Mouse (Mus musculus) forebrain, embryonic 14.5 days (tissue): ENCODE results near the gene Negr1. TPM values are rescaled to one million over a fixed set of nuclear protein-coding genes. Genes with fewer than 3 reads are reported as not detected.

Experiments used
- ATAC-seq: fragments of 200-750 bp; cut with Nextera tagmentation; 2 replicates; pipeline ENCODE4 v1.8.0; 2017; ENCODE audit warnings: mild to moderate bottlenecking, moderate library complexity
- DNase-seq: peaks from one replicate; pipeline ENCODE4 v3.0.0-alpha.2; 2015; ENCODE audit warnings: low spot score
- H3K27ac ChIP-seq: fragments of 300-500 bp; sonication (generic); 2 replicates; pipeline ENCODE4 v1.5.1; 2014; ENCODE audit warnings: low read depth, mild to moderate bottlenecking, control low read depth, low read length, moderate library complexity
- H3K27me3 ChIP-seq: fragments of 300-500 bp; sonication (generic); replicated peaks from 2 replicates; pipeline ENCODE4 v1.6.1; 2014; ENCODE audit warnings: low read length, control low read depth, mixed read lengths; ENCODE audit not compliant: control insufficient read depth, insufficient read depth
- H3K36me3 ChIP-seq: fragments of 300-500 bp; sonication (generic); 2 replicates; pipeline ENCODE4 v1.6.1; 2014; ENCODE audit warnings: low read length, control low read depth; ENCODE audit not compliant: control insufficient read depth, insufficient read depth
- H3K4me1 ChIP-seq: fragments of 300-500 bp; sonication (generic); 2 replicates; pipeline ENCODE4 v1.6.1; 2014; ENCODE audit warnings: antibody characterized with exemption, low read length, control low read depth; ENCODE audit not compliant: control insufficient read depth, insufficient read depth
- H3K4me2 ChIP-seq: fragments of 300-500 bp; sonication (generic); 2 replicates; pipeline ENCODE4 v1.6.1; 2014; ENCODE audit warnings: mild to moderate bottlenecking, control low read depth, low read length
- H3K4me3 ChIP-seq: fragments of 300-500 bp; sonication (generic); 2 replicates; pipeline ENCODE4 v1.5.1; 2014; ENCODE audit warnings: low read depth, low read length, control low read depth
- H3K9ac ChIP-seq: fragments of 300-500 bp; sonication (generic); 2 replicates; pipeline ENCODE4 v1.6.1; 2014; ENCODE audit warnings: mild to moderate bottlenecking, low read length, control low read depth, moderate library complexity
- H3K9me3 ChIP-seq: fragments of 300-500 bp; sonication (generic); replicated peaks from 2 replicates; pipeline ENCODE4 v1.6.1; 2016; ENCODE audit warnings: low read length, control low read depth, mixed read lengths; ENCODE audit not compliant: control insufficient read depth
- WGBS: fragments of 180-500 bp; shearing (Covaris S2); extraction: QIAGEN DNeasy Blood & Tissue Kit; methylation state at CpG from one replicate; pipeline ENCODE4 v1.1.7; 2014; 5-methylcytosine and 5-hydroxymethylcytosine counted together
- polyA plus RNA-seq: library from polyadenylated mRNA; unstranded; fragments of >200 nt; fragmentation: Nextera tagmentation; extraction: Ambion mirVana; gene quantifications from 2 replicates; pipeline ENCODE4 v1.2.1, GENCODE M21; 2014

Negr1 gene
- polyA plus RNA-seq, 1 experiment from 2014 or later: 28.3 TPM

DNA sequence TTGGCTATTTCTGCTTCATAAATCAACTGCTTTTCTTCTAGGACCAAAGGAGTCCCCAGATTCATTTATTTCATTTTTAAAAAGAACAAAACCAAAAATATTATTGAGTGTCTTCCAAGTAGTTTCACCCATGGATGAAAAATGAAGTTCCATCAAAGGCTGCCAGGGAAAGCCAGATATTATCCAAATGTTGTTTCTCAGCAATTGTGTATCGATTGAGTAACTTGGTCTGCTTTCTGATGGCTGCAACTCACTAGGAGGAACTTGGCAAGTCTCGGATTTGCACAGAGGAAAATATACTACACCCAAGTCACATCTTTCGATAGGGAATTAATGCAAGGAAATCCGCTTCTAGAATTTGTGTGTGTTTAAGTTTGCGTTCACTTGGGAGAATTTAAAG, 363.5 kb downstream of the Negr1 start:
- WGBS: 93% methylated on average over 5 of the region's 5 CpGs
- ATAC-seq (no peak), DNase-seq (no peak)
- Histone ChIP-seq H3K9me3 (no peaks in the 10 kb centered on the region), H3K27me3 (no peaks in the 10 kb centered on the region), H3K36me3 (no peaks in the 10 kb centered on the region), H3K4me1 (no peaks in the 10 kb centered on the region), H3K4me2 (no peak overlapping the region), H3K4me3 (no peak overlapping the region), H3K9ac (no peak overlapping the region), H3K27ac (no peak overlapping the region)

DNA sequence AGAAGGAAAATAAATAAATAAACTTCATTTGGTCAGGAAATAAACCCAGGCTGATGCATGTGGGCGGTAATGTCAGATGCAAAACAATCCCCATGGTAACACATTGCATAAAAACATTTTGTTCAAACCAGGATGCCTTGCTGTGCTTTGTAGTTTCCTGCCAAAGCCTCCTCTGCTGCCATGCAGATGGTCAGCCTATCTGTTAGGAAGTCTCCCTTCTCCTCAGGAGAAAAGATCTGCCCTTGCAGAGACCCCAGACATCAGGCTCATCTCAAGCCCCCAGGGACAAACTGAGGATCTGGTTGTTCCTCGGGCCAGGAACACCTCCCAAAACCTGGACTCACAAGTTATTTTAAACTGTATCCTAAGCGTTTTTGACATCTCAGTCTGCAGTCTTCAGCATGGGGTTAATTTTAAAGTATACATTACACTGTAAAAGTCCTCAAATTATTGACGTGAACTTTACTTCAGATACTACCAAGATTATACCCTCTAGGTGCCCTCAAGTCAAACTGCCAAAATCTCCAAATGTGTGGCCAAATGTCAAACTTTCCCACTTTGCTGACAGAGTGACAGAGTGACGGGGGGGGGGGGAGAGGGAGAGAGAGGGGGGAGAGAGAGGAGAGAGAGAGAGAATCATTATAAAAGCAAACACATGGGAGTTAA, 366.9 kb downstream of the Negr1 start:
- no peak for DNase-seq
- no peak for ATAC-seq
- Histone ChIP-seq H3K4me1 (no peaks in the 10 kb centered on the region), H3K9ac (no peak overlapping the region), H3K4me2 (no peak overlapping the region), H3K27ac (no peak overlapping the region), H3K4me3 (no peak overlapping the region), H3K27me3 (no peaks in the 10 kb centered on the region), H3K9me3 (no peaks in the 10 kb centered on the region), H3K36me3 (no peaks in the 10 kb centered on the region)
- WGBS: 77% methylated on average over 5 of the region's 5 CpGs

DNA sequence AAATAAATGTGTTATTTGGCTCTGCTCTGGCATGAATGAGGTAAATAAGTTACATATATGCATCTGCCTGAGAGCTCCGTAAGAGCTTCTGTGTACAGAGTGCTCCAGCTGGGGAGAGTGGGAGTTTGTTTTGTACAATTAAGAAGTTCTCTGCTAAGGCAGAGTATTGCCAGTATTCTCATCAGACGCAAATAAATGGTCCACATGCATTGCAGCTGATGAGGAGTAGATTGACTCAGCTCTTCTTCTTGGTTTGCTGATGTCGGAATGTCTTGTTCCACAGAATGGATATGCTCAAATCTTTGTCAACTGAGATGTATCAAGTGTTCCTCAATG, 367.4 kb downstream of the Negr1 start:
- H3K36me3 ChIP-seq: no peaks in the 10 kb centered on the region
- ATAC-seq (no peak), DNase-seq (no peak)
- H3K27me3 ChIP-seq: no peaks in the 10 kb centered on the region
- no peak overlapping the region for H3K9ac ChIP-seq
- 83% methylated on average over 3 of the region's 3 CpGs for WGBS
- H3K4me1 ChIP-seq: no peaks in the 10 kb centered on the region
- H3K4me3 ChIP-seq: no peak overlapping the region
- no peaks in the 10 kb centered on the region for H3K9me3 ChIP-seq
- H3K27ac ChIP-seq: no peak overlapping the region
- H3K4me2 ChIP-seq: no peak overlapping the region

DNA sequence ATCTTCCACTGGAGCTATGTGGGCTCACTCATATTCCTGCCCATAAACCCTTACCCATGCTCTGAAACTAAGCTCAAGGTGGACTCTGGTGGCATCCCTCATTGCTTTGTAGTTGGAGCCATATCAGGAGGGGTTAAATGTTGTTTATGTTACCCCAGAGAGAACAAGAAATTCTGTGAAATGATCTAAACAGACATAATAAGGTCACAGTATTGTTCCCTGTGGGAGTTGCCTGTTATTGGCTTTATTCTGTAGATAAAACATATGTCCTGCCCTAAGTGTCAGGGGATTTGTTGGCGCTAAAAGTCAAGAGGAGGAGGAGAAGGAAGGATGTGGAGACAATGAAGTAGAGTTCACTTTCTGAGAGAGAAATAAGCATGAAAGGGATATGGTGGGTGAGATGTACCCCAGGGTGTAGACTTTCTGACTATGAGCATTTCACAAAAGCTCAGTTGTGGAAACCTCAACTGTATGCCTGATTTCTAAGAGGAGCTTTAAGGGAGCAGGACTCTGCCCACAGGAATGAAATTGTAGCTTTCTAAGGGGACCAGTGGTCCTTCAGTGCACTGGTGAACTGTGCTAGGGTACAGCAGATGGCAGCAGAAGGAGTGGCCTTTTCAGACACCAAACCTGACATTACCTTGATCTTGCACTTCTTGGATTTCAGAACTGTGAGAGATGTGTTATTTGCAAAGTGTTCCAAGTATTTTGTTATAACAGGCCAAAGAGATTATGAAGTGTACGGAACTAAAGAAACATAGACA, 368.3 kb downstream of the Negr1 start:
- no peak for ATAC-seq
- Histone ChIP-seq H3K4me3 (no peak overlapping the region), H3K27ac (no peak overlapping the region), H3K9me3 (no peaks in the 10 kb centered on the region), H3K36me3 (no peaks in the 10 kb centered on the region), H3K27me3 (no peaks in the 10 kb centered on the region), H3K4me1 (no peaks in the 10 kb centered on the region), H3K9ac (no peak overlapping the region), H3K4me2 (no peak overlapping the region)
- WGBS: 88% methylated on average over 2 of the region's 2 CpGs
- no peak for DNase-seq

- H3K27ac ChIP-seq: no peak overlapping the region
- H3K27me3 ChIP-seq: no peaks in the 10 kb centered on the region
- WGBS: 69% methylated on average over 2 of the region's 2 CpGs
- H3K4me1 ChIP-seq: no peaks in the 10 kb centered on the region
- ATAC-seq (no peak), DNase-seq (no peak)
- H3K36me3 ChIP-seq: no peaks in the 10 kb centered on the region
- no peak overlapping the region for H3K9ac ChIP-seq
- H3K9me3 ChIP-seq: no peaks in the 10 kb centered on the region
- H3K4me3 ChIP-seq: no peak overlapping the region
- no peak overlapping the region for H3K4me2 ChIP-seq
Measured at GRCm38 (mm10) chr3:156931011-156931410, 369.4 kb downstream of the Negr1 start.

- Histone ChIP-seq H3K4me3 (no peak overlapping the region), H3K4me1 (no peaks in the 10 kb centered on the region), H3K4me2 (no peak overlapping the region), H3K27me3 (no peaks in the 10 kb centered on the region), H3K9ac (no peak overlapping the region), H3K9me3 (no peaks in the 10 kb centered on the region), H3K27ac (no peak overlapping the region), H3K36me3 (no peaks in the 10 kb centered on the region)
- ATAC-seq (no peak), DNase-seq (no peak)
- 94% methylated on average over 1 of the region's 1 CpGs for WGBS
Measured at GRCm38 (mm10) chr3:156931540-156931939, 369.9 kb downstream of the Negr1 start.

GRCm38 (mm10) chr3:156934778-156935290, 373.2 kb downstream of the Negr1 start:
- H3K4me2 ChIP-seq: no peak overlapping the region
- WGBS: 62% methylated on average over 5 of the region's 5 CpGs

DNA sequence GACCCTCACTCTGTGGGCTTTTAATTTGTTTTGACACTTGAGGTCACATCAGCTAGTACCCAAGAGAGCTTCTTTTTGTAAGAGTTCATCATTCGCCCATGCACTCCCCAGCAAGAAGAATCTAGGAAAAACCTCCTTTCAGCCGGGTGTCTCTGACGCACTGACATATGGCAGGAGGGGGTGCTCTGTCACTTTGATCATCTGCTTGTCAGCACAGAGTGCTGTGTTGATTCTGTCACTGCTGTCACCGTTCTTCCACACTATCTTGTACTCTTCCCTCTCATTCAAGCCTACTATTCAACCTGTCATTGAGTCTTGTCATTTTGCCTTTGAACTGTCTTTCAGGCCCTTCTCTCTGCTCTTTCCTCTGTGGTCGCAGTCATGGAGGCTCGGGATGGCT, 385.8 kb downstream of the Negr1 start:
- DNase-seq (peak; percentile 64), ATAC-seq (peak; percentile 86)
- peaks cover 4% of the 10 kb centered on the region; the same call in 1 of the 2 replicates for H3K4me1 ChIP-seq
- no peak overlapping the region for H3K4me3 ChIP-seq
- no peaks in the 10 kb centered on the region for H3K36me3 ChIP-seq
- peak overlapping the region; percentile 27; the same call in 1 of the 2 replicates for H3K27ac ChIP-seq
- H3K9ac ChIP-seq: no peak overlapping the region
- no peaks in the 10 kb centered on the region for H3K9me3 ChIP-seq
- WGBS: 60% methylated on average over 6 of the region's 6 CpGs
- H3K27me3 ChIP-seq: no peaks in the 10 kb centered on the region
- H3K4me2 ChIP-seq: no peak overlapping the region

More at GRCm38 (mm10) chr3:156934778-156935290, 373.2 kb downstream of the Negr1 start:
- H3K36me3 ChIP-seq: no peaks in the 10 kb centered on the region
- H3K27ac ChIP-seq: no peak overlapping the region
- H3K9ac ChIP-seq: no peak overlapping the region
- no peak overlapping the region for H3K4me3 ChIP-seq
- H3K27me3 ChIP-seq: no peaks in the 10 kb centered on the region
- H3K9me3 ChIP-seq: no peaks in the 10 kb centered on the region
- no peaks in the 10 kb centered on the region for H3K4me1 ChIP-seq
- no peak for DNase-seq
- ATAC-seq: 0 out of 2 replicates have a peak, but pooled peaks have one; percentile 32

DNA sequence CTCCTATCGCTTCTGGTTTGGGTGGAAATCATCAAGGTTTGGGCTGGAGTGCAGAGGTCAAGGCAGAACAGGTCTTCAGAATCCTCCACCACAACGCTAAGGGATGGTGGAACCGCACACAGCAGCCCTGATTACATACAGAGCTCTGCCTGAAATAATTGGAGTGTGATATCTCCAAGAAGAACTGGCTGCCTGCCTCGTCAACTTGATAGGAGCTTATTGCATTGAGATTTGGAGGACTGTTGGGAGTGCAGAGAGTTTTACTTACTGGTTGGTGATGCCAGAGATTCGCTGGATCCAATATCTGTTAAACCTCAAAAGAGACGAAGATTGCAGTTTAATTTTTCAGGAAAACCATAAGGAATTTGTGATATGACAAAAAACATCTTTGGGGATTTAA, 391.4 kb downstream of the Negr1 start:
- DNase-seq (peak; percentile 68), ATAC-seq (0 out of 2 replicates have a peak, but pooled peaks have one; percentile 32)
- Histone ChIP-seq H3K4me1 (peaks cover 5% of the 10 kb centered on the region; the same call in 1 of the 2 replicates), H3K4me2 (no peak overlapping the region), H3K4me3 (no peak overlapping the region), H3K36me3 (no peaks in the 10 kb centered on the region), H3K9me3 (no peaks in the 10 kb centered on the region), H3K27ac (no peak overlapping the region), H3K27me3 (no peaks in the 10 kb centered on the region), H3K9ac (no peak overlapping the region)
- 75% methylated on average over 6 of the region's 6 CpGs for WGBS
